Mouse (Mus musculus): ENCODE results near the gene Pygo1.

GRCm38 (mm10) chr9:72996806-72997205, 71.4 kb downstream of the Pygo1 start:
- TF ChIP-seq CTCF (IDR thresholded peaks at IDR 0.05; ENCODE audit: insufficient read depth, low read length) (no peak), POLR2A (IDR thresholded peaks at IDR 0.05; ENCODE audit: borderline replicate concordance, extremely low read depth, low read depth, low read length) (no peak)

All from lung, adult 2 months (tissue).